Mouse (Mus musculus) spleen, postnatal 10 days (tissue): ENCODE results near the gene 2700081O15Rik.

Source experiments
- DNase-seq, 2 experiments: peaks; one replicate each; pipeline ENCODE4 v3.0.0; 2021 to 2022; ENCODE audit warnings: low spot score in 2 of 2

Gene 2700081O15Rik

DNA sequence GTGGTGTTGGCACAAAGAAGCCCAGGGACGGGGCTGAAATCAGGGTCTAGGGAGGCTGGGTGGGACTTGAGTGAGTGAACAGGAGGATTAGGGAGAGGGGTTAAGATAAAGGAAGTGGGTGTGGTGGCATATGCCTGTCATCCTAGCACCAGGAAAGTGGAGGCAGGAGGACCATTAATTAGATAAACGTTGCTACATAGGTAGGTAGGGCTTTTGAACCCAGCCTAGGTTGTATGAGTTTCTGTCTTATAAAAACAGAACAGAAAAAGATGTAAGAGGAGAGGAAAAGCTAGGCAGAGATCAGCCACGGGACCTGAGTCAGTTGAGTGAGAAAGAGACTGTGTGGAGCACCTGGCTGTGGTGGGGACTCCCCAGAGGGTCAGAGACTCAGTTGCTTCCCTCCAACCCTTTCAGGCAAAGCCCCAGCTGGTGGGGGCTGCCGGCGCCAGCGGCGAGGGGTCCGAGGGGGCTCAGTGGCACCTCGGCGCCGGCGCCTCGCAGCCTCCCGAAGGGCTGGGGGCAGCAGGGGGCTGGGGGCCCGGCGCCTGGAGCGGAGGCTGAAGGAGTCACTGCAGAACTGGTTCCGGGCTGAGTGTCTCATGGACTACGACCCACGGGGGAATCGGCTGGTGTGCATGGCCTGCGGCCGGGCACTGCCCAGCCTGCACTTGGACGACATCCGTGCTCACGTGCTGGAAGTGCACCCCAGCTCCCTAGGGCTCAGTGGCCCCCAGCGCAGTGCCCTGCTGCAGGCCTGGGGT is 3.6 kb downstream of the 2700081O15Rik start:
- no peak for DNase-seq

GRCm38 (mm10) chr19:7421602-7422591 is 4.5 kb downstream of the 2700081O15Rik start:
- DNase-seq: no peak

GRCm38 (mm10) chr19:7422656-7423027 is 5.2 kb downstream of the 2700081O15Rik start:
- DNase-seq: no peak

GRCm38 (mm10) chr19:7423028-7423655 is 5.7 kb downstream of the 2700081O15Rik start:
- peak in 1 of 2 experiments; percentile 39 for DNase-seq

DNA sequence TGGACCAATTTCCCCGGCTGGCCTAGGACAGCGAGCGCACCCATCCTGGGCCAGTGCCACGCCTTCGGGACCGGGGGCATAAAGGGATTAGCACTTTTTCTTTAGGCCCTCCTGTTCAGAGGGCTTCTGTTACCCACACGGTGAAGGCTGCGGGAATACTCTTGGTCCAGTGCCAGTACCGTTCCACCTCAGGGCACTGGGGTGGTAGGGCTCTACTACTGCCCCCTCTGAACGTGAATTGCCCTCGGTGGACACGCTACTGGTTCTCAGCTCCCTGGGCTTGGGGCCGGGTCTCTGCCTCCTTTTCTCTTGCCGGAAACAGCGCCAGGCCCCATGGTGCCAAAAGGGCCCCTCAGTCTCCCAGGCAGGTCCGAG is 6.2 kb downstream of the 2700081O15Rik start:
- no peak for DNase-seq

DNA sequence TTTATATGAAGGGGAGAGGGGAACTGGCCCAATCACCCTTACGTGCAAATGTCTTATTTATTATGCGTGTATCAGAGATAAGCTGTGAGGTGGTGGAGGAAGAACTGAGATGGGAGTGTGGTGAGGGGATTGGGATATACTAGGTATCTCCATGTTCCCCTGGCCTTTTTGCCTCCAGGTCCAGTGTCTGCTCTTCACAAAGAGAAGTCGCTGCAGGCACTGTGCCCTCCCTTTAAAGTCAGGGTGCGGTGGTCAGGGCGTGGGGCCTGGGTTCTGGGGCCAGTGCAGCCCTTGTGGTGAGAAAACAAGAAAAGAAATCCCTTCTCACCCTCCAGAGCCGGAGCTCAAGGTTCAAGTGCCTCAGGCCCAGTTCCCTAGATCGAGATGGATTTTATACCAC is 6.7 kb downstream of the 2700081O15Rik start:
- no peak for DNase-seq

DNA sequence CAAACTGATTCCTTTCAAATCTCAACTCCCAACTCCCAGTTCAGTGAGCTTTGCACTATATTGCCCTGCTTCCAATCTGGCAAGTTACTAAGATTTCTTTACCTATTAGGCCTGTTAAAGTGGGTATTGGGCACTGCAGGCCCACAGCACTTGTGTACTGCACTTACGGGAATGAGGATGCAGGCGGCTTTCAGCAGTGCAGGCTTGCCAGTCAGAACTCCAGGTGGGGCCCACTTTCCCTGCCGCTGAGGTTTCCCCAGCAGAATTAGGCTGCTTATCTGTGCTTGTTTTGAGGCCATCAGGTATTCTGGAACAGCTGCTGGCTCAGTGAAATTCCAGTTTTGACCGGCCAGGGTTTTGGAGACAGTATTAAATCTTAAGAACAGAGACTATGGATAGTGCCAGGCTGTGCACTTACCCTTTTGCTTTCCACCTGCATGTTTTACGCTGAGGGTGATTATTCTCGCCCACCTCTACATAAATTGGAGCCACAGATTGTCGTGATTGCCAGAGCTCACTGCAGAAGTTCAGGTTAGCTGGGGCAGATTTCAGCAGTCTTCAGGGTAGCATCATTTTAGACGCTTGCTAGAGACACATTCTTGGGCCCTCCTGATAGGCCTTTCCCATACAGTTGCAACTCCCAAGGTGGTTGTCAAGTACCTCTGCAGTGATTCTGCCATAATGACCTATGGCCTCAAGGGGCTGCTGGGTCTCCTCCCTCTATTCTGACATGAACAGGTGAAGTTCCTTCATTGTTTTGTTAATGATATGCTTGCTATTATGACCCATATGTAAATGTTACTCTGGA is 7.4 kb downstream of the 2700081O15Rik start:
- DNase-seq: no peak

GRCm38 (mm10) chr19:7425398-7425775 is 8.0 kb downstream of the 2700081O15Rik start:
- DNase-seq: no peak

DNA sequence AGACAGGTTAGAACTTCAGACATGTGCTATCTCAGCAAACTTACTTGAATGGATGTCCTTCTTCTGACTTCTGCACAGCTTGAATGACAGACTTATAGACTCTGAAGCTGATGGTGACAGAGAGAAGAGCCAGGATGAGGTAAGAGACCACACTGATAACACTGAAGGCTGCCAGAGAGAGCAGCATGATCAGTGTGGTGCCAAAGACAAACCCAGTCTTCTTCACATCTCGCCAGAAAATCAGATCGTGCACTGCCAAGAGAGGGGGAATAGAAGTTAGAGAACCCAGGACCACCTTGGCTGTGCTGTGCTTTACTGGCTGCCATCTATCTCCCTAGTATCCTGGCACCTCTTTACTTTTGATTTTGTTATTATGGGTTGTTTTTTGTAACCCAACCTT is 17.5 kb downstream of the 2700081O15Rik start:
- no peak for DNase-seq

- peak in 1 of 2 experiments; percentile 55 for DNase-seq
These were observed 18.9 kb downstream of the 2700081O15Rik start for GRCm38 (mm10) chr19:7436061-7436970.

DNA sequence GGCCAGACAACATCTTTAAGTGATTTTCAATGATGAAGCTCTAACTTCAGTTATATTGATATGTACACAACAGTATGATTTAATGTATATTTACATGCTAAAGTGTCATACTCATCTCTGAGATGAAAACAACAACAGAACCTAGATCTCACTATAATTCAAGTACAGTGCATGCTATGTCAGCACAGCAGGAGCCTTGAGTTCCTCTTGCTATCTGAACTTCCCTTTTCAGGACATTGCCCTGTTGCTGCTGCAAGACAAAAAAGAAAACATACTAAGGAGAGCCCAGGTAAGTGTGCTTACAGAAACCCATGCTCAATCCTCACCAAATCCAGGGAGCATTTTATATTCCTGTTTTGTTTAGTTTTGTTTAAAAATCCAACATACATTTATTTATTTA is 20.9 kb downstream of the 2700081O15Rik start:
- no peak for DNase-seq

DNA sequence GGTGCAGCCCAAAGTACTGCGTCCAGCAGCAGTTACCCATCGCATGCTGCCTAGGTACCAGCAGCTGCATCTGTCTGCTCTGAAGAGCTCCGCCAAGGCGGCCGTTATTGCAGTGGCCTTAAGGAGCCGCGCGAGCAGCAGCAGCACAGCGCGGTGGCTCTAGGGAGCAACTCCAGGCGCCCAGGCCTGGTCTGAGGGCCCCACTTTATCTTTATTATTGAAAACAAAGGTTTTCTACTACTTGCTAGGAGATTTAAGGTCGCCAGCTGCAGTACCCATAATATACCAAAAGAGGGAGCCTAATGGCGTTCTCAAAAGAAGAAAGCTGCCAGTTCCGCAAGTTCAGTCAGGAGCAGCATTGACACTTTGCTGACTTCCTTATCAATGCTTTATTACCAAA is 24.1 kb downstream of the 2700081O15Rik start:
- peak in 1 of 2 experiments; percentile 67 for DNase-seq

GRCm38 (mm10) chr19:7445105-7445504 is 27.7 kb downstream of the 2700081O15Rik start:
- DNase-seq: no peak

DNA sequence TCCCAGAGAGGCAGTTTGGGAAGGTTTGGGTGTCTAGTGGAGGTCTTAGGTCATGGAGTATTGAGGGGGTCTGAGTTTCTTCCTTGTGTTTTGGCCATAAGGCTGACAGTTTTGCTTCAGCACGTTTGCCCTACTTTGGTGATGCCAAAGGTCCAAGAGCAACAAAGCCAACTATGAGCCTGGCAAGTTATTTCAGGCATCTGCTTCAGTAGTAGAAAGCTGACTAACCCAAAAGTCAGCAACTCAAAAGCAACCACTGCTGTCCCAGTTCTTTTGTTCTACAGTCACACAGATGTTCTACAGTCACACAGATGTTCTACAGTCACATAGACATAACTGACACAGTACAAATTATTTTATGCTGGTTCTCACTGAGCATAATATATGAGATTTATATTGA is 28.2 kb downstream of the 2700081O15Rik start:
- DNase-seq: no peak

DNA sequence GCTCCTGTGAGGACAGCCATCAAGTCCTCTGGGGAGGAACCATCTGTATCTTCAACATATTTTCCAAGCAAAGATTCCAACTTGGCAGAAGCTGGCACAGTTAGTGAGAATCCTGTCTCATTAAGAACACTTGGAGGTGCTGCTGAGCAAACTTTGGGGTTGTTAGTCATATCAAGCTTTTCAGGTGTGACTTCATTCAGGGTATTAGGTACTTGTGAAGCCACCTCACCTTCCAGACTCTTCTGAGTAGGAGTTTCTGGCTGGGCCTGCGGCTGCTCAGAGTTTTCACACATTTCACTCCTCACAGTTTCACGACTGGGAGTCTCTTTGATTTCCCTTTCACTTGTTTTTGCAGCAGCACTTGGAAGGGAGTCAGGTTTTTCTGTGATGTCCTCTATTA is 39.4 kb downstream of the 2700081O15Rik start:
- no peak for DNase-seq

- DNase-seq: no peak
These were observed 41.5 kb downstream of the 2700081O15Rik start for GRCm38 (mm10) chr19:7458901-7459300.

DNA sequence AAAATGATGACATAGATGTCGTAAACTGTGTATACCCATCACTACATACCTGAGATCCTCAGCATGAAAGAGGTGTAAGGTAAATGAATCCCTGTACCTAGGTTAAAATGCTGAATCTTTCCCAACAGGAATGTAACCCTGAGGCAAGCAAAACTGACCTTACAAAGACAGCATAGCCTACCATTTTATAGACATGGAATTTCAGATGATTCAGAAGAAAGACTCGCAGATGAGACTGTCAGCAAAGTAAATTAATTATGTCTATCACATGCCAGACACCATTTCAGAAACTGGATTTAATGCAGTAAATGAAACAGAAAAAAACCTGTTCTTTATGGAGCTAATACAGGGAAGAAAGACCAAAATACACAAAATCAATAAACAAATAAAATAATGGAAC is 41.9 kb downstream of the 2700081O15Rik start:
- DNase-seq: no peak

- no peak for DNase-seq
These were observed 50.5 kb downstream of the 2700081O15Rik start for GRCm38 (mm10) chr19:7467915-7468314.

GRCm38 (mm10) chr19:7470643-7471042 is 53.2 kb downstream of the 2700081O15Rik start:
- no peak for DNase-seq
